Mouse (Mus musculus) CH12.LX (cell line): ENCODE data around the gene Lyl1.

Experiments used
- CTCF ChIP-seq, 2 experiments: IDR thresholded peaks in 1 of 2; conservative IDR thresholded peaks in 1 of 2; 2 replicates each; pipeline ENCODE4 v1.5.1; 2011 to 2012; ENCODE audit warnings: low read depth in 2 of 2, low read length in 2 of 2, improper control_type of control experiment in 1 of 2, inconsistent platforms in 1 of 2, mild to moderate bottlenecking in 1 of 2, moderate library complexity in 1 of 2
- GABPA ChIP-seq: IDR thresholded peaks from 2 replicates; pipeline ENCODE4 v1.6.1; 2012; ENCODE audit warnings: low read depth, low read length, improper control_type of control experiment, inconsistent platforms; ENCODE audit not compliant: insufficient replicate concordance
- IRF4 ChIP-seq: IDR thresholded peaks from 2 replicates; pipeline ENCODE4 v1.6.1; 2014; ENCODE audit warnings: low read depth, mild to moderate bottlenecking, inconsistent platforms, low read length, improper control_type of control experiment
- MAX ChIP-seq: IDR thresholded peaks from 2 replicates; pipeline ENCODE4 v1.6.1; 2011; ENCODE audit warnings: low read length, improper control_type of control experiment
- NELFE ChIP-seq: IDR thresholded peaks from 2 replicates; pipeline ENCODE4 v1.6.1; 2011; ENCODE audit warnings: low read depth, low read length, improper control_type of control experiment
- POLR2A ChIP-seq: IDR thresholded peaks from 2 replicates; pipeline ENCODE4 v1.6.1; 2011; ENCODE audit warnings: low read depth, mild to moderate bottlenecking, improper control_type of control experiment, low read length
- RCOR1 ChIP-seq: conservative IDR thresholded peaks from 2 replicates; pipeline ENCODE4 v1.6.1; 2012; ENCODE audit warnings: low read depth, mild to moderate bottlenecking, inconsistent platforms, low read length, improper control_type of control experiment
- SIN3A ChIP-seq: IDR thresholded peaks from 2 replicates; pipeline ENCODE4 v1.6.1; 2012; ENCODE audit warnings: low read length, improper control_type of control experiment, inconsistent platforms
- TCF12 ChIP-seq: IDR thresholded peaks from 2 replicates; pipeline ENCODE4 v1.6.1; 2014; ENCODE audit warnings: low read depth, mild to moderate bottlenecking, inconsistent platforms, low read length, improper control_type of control experiment
- UBTF ChIP-seq: IDR thresholded peaks from 2 replicates; pipeline ENCODE4 v1.6.1; 2012; ENCODE audit warnings: low read depth, mild to moderate bottlenecking, inconsistent platforms, low read length, improper control_type of control experiment, moderate library complexity
- ZC3H11A ChIP-seq: IDR thresholded peaks from 2 replicates; pipeline ENCODE4 v1.6.1; 2012; ENCODE audit warnings: low read depth, mild to moderate bottlenecking, inconsistent platforms, low read length, improper control_type of control experiment
- ZNF384 ChIP-seq: IDR thresholded peaks from 2 replicates; pipeline ENCODE4 v1.6.1; 2012; ENCODE audit warnings: low read depth, low read length, improper control_type of control experiment, inconsistent platforms

DNA sequence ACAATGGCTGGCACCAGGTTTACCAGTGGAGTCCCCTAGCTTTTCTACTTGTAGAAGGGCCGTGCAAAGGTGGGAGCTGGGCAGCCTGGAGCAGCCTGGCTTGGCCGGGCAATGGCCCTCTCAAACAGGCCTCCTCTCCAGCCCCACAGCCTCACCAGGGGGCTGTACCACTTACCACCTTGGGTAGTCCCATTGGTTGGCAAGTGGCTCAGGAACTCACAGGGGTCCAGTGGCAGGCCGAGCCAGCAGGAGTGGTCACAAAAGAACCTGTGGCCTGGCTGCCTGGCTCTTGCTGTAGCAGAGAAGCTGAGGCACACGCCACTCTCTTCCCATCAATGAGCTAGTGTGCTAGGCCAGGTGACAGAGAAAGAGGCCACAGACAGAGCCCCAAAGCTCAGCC, 12.9 kb downstream of the Lyl1 start:
- TF ChIP-seq CTCF (conservative IDR thresholded peaks at IDR 0.05 in 1 of 2, IDR thresholded peaks at IDR 0.05 in 1 of 2; ENCODE audit: low read depth in 2 of 2, low read length in 2 of 2) (no peak), MAX (no peak), IRF4 (no peak), TCF12 (no peak), NELFE (no peak), POLR2A (no peak), GABPA (no peak), ZNF384 (no peak), SIN3A (no peak), ZC3H11A (no peak), UBTF (no peak), RCOR1 (no peak)
